ENCODE assay signal across 17 mouse cellular contexts in the genomic region with DNA sequence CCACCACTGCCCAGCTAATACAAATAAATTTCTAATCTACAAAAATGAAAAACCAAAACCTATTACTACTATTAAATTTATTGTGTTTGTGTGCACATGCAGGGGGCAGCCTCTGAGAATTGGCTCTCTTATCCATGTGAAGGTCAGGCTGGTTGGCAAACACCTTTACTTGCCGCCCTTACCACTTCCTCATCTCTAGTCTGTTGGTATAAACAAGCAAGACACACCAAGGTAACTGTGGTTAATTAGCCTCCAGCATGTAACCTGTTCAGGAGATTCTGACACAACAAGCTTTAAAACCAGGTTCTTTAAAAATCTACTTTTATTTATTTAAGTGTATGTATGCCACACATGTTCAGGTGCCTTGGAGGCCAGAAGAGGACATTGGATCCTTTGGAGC.
DNase-seq lines count a peak whose midpoint lies in the region; ATAC-seq and TF ChIP-seq lines count a peak whose summit lies in the region.
"Had no signal": no experiment of that assay in that cellular context is flagged by ENCODE, and none has a peak within 500 bp of the region (broad histone marks: within the 10 kb centered on the region; RNA-seq: fewer than 3 reads in every experiment).

No protein-coding gene starts in this region.

- TF ChIP-seq EP300 in MEL (IDR thresholded peaks at IDR 0.05; ENCODE audit: low read depth in 1 of 2, low read length in 2 of 2): no peak
- TF ChIP-seq EP300 in heart, adult 2 months (IDR thresholded peaks at IDR 0.05; ENCODE audit: insufficient read depth, low read depth, low read length): no peak

- no peaks in the 10 kb centered on the region for H3K27me3 ChIP-seq in MEL (ENCODE audit: control insufficient read depth in 1 of 2, insufficient read depth in 2 of 2, low read length in 2 of 2)
- H3K27me3 ChIP-seq in heart, adult 2 months (ENCODE audit: control insufficient read depth, insufficient read depth, low read length): no peaks in the 10 kb centered on the region
- H3K27me3 ChIP-seq: CH12.LX; heart, embryonic 12.5 days had no signal

- no peak overlapping the region for H3K27ac ChIP-seq in MEL (ENCODE audit: control insufficient read depth, low read depth, low read length)
- no peak overlapping the region for H3K27ac ChIP-seq in heart, adult 2 months
- H3K27ac ChIP-seq: hindbrain, embryonic 10.5 days; hindbrain, embryonic 14.5 days had no signal

- peak; percentile 90 for ATAC-seq in inflammation-experienced regulatory T-cells, adult 6 months
- ATAC-seq: forebrain, embryonic 14.5 days; intestine, postnatal 0 days had no signal

- no peak for TF ChIP-seq CTCF in MEL (IDR thresholded peaks at IDR 0.05 in 2 of 3, conservative IDR thresholded peaks at IDR 0.05 in 1 of 3; ENCODE audit: control insufficient read depth in 1 of 3, insufficient read depth in 1 of 3, low read depth in 2 of 3, low read length in 3 of 3, poor library complexity in 1 of 3, severe bottlenecking in 1 of 3)
- no peak for TF ChIP-seq CTCF in heart, adult 2 months (IDR thresholded peaks at IDR 0.05)

- DNase-seq in CD4-positive, CD25-positive, alpha-beta regulatory T cell, adult 2 months (ENCODE audit: low read depth, low spot score): peak; percentile 45
- peak; percentile 32 for DNase-seq in MEL (ENCODE audit: low read depth, low spot score)
- DNase-seq in heart, adult 2 months: no peak
- no peak for DNase-seq in layer of hippocampus, adult 11-12 months (ENCODE audit: low spot score)
- DNase-seq in right cerebral cortex, postnatal 25 days: no peak
- DNase-seq: adrenal gland, postnatal 14 days; cerebellum, adult 11-12 months; cerebellum, adult 9-10 months; cerebellum, postnatal 25 days; gastrocnemius, postnatal 14 days had no signal

- intact Hi-C loops in heart, adult 2 months (cut with DNase I): loop anchor here (5.0 kb wide), 1 partner anchor 329 kb away; no protein-coding TSS in a partner anchor

- H3K4me1 ChIP-seq in MEL (ENCODE audit: control insufficient read depth in 1 of 2, insufficient read depth in 2 of 2, low read length in 2 of 2): no peaks in the 10 kb centered on the region
- no peaks in the 10 kb centered on the region for H3K4me1 ChIP-seq in heart, adult 2 months (ENCODE audit: control insufficient read depth, insufficient read depth, low read length)
- H3K4me1 ChIP-seq: heart, embryonic 12.5 days; hindbrain, embryonic 10.5 days had no signal

- TF ChIP-seq RAD21 in MEL (IDR thresholded peaks at IDR 0.05; ENCODE audit: low read depth, low read length): no peak

- WGBS in heart, adult 2 months: 75% methylated on average over 1 of the region's 1 CpGs

- no peaks in the 10 kb centered on the region for H3K79me2 ChIP-seq in MEL (ENCODE audit: control insufficient read depth, insufficient read depth, low read length, poor library complexity)
- H3K79me2 ChIP-seq in heart, adult 2 months (replicated peaks; ENCODE audit: control insufficient read depth, insufficient read depth, low read length): no peaks in the 10 kb centered on the region

- no peaks in the 10 kb centered on the region for H3K9me3 ChIP-seq in MEL (replicated peaks; ENCODE audit: insufficient read depth, low read length)
- H3K9me3 ChIP-seq: heart, embryonic 12.5 days; hindbrain, embryonic 10.5 days had no signal

- no peak overlapping the region for H3K4me3 ChIP-seq in MEL (ENCODE audit: control insufficient read depth in 1 of 2, insufficient read depth in 1 of 2, low read depth in 2 of 2, low read length in 2 of 2)
- no peak overlapping the region for H3K4me3 ChIP-seq in heart, adult 2 months
- H3K4me3 ChIP-seq: heart, embryonic 12.5 days; hindbrain, embryonic 10.5 days had no signal

- no peak overlapping the region for H3K9ac ChIP-seq in MEL (ENCODE audit: control insufficient read depth, low read depth, low read length, poor library complexity, severe bottlenecking)
- no peak overlapping the region for H3K9ac ChIP-seq in heart, adult 2 months (ENCODE audit: low read depth, low read length)
- H3K9ac ChIP-seq: heart, embryonic 12.5 days; hindbrain, embryonic 14.5 days had no signal

- H3K36me3 ChIP-seq in MEL (ENCODE audit: control insufficient read depth in 1 of 2, insufficient read depth in 2 of 2, low read length in 2 of 2): no peaks in the 10 kb centered on the region
- H3K36me3 ChIP-seq in heart, adult 2 months (ENCODE audit: control insufficient read depth, insufficient read depth, low read length): peaks cover 9% of the 10 kb centered on the region

- no peak for TF ChIP-seq POLR2A in MEL (IDR thresholded peaks at IDR 0.05; ENCODE audit: control insufficient read depth in 1 of 2, insufficient read depth in 1 of 2, low read depth in 1 of 2, low read length in 2 of 2, poor library complexity in 1 of 2)
- TF ChIP-seq POLR2A in heart, adult 2 months (IDR thresholded peaks at IDR 0.05; ENCODE audit: insufficient read depth, low read depth, low read length): no peak

TF ChIP-seq in MEL, 35 proteins besides CTCF, POLR2A, EP300 and RAD21:
- TF ChIP-seq CHD1 (IDR thresholded peaks at IDR 0.05; ENCODE audit: low read depth, low read length) (no peak), BHLHE40 (IDR thresholded peaks at IDR 0.05; ENCODE audit: borderline replicate concordance, low read depth, low read length) (no peak), GATA1 (IDR thresholded peaks at IDR 0.05; ENCODE audit: low read depth, low read length) (no peak), HCFC1 (IDR thresholded peaks at IDR 0.05; ENCODE audit: low read depth, low read length) (no peak), MAFK (IDR thresholded peaks at IDR 0.05; ENCODE audit: borderline replicate concordance, low read depth, low read length) (no peak), MYB (IDR thresholded peaks at IDR 0.05; ENCODE audit: low read depth, low read length) (no peak), MAX (IDR thresholded peaks at IDR 0.05; ENCODE audit: low read length) (no peak), POLR2AphosphoS2 (IDR thresholded peaks at IDR 0.05; ENCODE audit: low read length) (no peak), RCOR1 (IDR thresholded peaks at IDR 0.05; ENCODE audit: low read depth, low read length) (no peak), UBTF (IDR thresholded peaks at IDR 0.05; ENCODE audit: borderline replicate concordance, insufficient read depth, low read depth, low read length) (no peak), USF2 (IDR thresholded peaks at IDR 0.05; ENCODE audit: borderline replicate concordance in 1 of 2, insufficient read depth in 1 of 2, low read depth in 1 of 2, low read length in 2 of 2) (no peak), MAZ (IDR thresholded peaks at IDR 0.05; ENCODE audit: low read depth, low read length) (no peak), ZNF384 (IDR thresholded peaks at IDR 0.05; ENCODE audit: low read depth, low read length) (no peak), SIN3A (IDR thresholded peaks at IDR 0.05; ENCODE audit: low read length) (no peak), GABPA (IDR thresholded peaks at IDR 0.05; ENCODE audit: low read depth, low read length) (no peak), MXI1 (IDR thresholded peaks at IDR 0.05; ENCODE audit: low read depth, low read length) (no peak), ELF1 (IDR thresholded peaks at IDR 0.05; ENCODE audit: low read depth, low read length) (no peak)

Comparison
In these comparisons a context has a peak if more than half of its experiments do, and no peak if none do; other contexts are left out.
1. DNase-seq: peak in CD4-positive, CD25-positive, alpha-beta regulatory T cell, adult 2 months (single experiment) and MEL (single experiment); none in heart, adult 2 months (0 of 2), layer of hippocampus, adult 11-12 months (single experiment) and right cerebral cortex, postnatal 25 days (single experiment).